Mouse (Mus musculus): ENCODE data around the gene Tspoap1.

Tspoap1 gene

DNA sequence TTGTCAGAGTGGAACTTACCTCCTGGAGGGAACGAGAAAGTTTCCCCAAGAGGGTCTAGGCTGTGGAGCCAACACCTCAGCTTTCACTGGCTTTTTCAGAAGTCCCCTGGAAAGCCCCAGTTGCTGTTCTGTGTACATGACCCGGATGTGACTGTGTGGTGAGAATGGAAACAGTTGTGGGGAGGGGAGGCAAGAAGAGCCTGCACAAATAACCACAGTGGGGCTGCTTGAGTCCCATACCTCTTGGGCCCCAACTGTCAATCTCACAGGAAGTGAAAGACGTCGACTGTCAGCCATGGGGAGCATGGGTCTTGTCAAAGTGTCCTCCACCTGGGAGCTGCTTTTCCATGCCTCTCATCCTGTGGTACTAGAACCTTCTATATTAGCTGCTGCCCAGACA is 15.4 kb upstream of the Tspoap1 start:
- in situ Hi-C loops (cut with MboI; ENCODE audit: low sequenced_read_pairs), result no loop called here

DNA sequence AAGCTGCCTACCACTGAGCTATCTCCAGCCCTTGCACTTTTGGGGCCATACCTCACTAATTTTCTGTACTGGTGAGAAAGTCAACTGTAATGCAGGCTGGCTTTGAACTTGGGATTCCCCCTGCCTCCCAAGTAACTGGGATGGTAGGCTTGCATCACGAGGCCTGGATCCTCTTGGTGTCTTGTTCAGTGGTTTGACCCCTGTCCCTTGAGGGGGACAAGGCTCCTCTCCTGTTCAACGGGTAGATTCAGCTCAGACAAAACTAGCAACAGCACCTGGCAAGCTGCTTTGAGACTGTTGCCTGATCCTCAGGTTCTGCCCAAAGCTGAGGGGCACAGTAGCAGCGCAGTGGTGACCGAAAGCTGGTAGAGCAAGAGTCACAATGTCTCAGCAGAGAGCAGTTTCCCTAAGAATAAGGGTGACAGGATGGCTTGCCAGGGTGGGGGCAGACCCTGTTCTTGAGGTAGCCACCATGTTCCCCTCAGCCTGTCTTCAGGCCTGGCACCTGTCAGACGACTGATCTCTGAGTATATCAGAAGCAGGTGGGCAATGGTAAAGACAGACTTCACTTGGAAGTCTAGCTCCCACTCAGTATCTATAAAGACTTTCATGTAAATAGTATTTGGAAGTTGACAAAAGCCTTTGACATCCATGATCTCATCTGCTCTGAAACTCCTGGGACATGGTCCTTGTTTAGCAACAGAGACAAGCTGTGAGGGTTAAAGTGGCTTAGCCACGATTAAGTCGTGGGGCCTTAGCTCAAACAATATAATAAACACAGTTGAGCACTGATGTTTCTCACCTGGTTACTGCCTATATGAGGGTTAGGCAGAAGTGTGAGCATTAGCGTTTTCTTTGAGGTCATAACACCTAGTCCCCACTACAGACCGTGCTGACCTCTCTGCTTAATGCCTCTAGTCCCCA is 14.4 kb upstream of the Tspoap1 start:
- in situ Hi-C loops (cut with MboI; ENCODE audit: low sequenced_read_pairs), result no loop called here

DNA sequence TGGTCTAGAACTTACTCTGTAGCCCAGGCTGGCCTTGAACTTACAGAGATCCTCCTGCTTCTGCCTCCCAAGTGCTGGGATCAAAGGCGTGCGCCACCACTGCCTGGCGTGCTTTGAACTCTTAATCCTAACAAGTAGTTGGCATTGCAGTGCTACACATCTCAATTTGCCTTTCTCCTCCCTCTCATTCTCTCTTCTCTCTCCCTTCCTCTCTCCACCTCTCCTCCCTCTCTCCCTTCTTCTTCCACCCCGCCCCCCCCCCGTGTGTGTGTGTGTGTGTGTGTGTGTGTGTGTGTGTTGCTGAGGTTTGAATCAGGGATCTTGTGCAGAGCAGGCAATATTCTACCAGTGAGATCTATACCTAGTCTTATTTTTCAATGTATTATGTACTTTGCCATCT is 13.0 kb upstream of the Tspoap1 start:
- in situ Hi-C loops (cut with MboI; ENCODE audit: low sequenced_read_pairs), result no loop called here

DNA sequence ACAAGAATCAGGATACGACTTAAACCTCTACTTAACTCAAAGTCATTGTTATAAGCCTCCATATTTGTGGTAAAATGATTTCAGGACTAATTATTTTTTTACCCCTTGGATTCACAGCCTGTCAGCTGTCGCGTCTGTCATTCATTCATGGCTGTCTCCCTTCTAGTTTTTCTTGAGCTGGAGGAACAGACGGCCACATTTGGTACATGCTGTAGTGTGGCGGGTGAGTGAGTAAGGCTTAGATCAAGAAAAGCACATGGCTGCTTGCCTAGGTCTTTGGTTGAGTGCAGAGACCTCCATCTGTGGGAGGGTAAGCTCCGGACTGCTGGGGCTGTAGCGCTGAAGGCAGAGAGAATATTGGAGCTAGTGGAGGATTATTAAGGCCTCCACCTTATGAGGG is 12.6 kb upstream of the Tspoap1 start:
- in situ Hi-C loops (cut with MboI; ENCODE audit: low sequenced_read_pairs), result no loop called here

DNA sequence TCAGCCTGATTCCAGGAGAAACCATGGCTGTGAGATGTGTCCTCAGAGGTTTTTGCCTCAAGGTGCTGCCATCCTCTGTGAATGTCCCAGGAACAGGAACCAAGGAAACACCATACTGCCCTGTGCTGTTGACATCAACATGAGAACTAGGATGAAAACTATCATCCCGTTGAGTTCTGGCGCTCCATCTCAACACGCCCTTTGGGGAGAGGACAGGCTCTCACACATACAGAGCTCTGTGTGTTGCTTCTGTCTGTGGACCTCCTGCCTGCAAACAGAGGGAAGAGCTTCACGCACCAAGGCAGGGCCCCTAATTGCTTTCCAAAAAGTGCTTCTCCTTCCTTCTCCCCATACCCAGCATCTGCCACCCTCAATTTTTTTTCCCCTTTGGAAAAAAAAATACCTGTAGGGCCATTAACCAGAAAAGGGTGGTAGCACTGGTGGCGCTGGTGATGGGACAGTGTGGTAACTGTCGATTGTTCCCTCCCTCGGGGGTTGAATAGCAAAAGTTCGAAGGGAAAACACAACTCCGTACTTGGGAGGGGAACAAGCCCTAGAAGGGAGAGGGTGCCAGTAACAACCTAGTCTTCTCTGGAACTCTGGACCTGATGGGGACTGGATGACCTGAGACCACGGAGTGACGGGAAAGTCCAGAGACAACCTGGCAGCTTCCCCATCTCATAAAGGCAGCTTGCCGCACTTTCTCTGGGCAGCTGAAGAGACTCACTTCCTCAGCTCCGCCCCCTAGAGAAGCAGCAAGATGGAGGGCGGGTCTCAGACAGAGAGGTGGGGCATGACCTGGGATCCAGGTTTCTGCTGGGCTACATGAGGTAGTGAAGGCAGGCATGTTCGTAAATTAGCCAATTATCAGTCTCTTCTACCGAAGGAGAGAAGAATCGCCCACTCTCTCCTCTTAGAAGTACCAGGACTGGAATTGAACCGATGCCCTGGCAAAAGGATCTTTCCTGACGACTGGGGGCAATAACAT is 11.9 kb upstream of the Tspoap1 start:
- in situ Hi-C loops (cut with MboI; ENCODE audit: low sequenced_read_pairs), result no loop called here

DNA sequence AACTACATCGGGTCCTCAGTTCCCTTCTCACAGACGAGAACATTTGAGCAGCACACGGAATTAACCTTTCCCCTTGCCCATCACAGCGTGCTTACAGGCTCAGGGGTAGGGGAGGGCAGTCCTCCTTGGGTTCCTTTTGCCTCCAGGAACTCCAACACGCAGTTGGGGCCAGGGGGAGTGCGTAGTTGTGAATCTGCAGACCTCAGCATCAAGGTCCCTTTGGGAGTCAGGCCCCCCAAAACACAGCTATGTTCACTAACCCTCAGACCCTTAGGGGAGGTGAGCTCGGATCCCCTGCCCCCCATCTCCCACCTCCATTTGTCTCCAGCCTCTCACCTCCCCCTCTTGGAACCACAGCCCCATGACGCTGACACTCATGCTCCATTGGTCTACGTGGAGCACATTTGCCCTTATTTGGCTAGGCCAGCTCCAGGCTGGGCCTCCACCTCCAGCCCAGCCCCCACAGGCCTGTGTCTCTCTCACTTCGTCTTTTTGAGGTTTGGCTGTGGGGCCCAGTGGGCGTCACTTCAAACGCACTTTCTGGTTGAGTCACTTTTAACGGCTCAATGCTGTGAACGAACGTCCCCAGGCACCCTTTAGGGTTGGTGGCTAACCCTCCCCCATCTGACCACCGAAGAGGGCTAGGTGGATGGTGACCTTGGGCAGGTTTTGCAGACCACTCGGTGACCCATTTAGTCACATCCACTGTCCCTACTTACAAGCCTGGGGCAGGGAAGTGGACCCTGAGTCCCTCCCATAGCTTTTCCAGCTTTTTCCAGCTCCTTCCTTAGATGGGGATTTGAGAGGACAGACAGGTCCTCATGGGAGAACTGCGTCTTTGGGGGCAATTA is 10.9 kb upstream of the Tspoap1 start:
- in situ Hi-C loops (cut with MboI; ENCODE audit: low sequenced_read_pairs), result loop anchor here (10.0 kb wide), 1 partner anchor 85 kb away; the partner anchor contains the start of gene Rnf43

DNA sequence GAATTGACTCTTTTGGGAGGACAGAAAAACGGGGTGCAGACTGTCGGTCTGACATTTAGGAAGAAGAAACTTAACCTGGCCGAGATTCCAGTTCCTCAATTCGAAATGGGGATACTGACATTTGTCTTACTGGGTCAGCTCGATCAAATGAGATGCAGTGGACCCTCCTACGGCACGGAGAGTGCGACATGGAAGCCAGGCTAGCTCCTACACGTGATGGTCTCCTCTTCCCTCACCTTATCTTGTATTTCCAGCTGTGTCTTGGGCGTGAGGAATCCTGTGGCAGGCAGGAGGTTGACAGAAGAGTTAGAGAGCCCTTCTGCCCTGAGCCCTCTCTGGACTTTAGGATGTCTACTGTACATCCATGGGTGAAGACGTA is 10.3 kb upstream of the Tspoap1 start:
- in situ Hi-C loops (cut with MboI; ENCODE audit: low sequenced_read_pairs), result loop anchor here (10.0 kb wide), 1 partner anchor 85 kb away; the partner anchor contains the start of gene Rnf43

DNA sequence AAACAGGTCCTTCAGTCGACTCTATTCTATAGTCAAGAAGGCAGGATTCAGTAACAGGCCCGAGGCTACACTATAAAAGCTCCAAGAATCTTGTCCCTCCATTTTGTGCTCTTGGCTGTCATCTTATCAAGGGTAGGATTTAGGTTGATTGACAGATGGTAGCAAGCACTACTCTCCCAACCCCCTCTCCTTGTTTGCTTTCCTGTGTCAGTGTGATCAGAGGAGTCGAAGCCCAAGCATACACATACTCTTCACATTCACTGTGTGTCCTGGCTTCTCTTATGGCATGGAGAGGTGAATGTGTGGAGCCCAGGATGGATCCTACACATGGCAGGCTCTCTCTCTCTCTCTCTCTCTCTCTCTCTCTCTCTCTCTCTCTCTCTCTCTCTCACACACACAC is 9.8 kb upstream of the Tspoap1 start:
- in situ Hi-C loops (cut with MboI; ENCODE audit: low sequenced_read_pairs), result loop anchor here (10.0 kb wide), 1 partner anchor 86 kb away; the partner anchor contains the start of gene Rnf43

DNA sequence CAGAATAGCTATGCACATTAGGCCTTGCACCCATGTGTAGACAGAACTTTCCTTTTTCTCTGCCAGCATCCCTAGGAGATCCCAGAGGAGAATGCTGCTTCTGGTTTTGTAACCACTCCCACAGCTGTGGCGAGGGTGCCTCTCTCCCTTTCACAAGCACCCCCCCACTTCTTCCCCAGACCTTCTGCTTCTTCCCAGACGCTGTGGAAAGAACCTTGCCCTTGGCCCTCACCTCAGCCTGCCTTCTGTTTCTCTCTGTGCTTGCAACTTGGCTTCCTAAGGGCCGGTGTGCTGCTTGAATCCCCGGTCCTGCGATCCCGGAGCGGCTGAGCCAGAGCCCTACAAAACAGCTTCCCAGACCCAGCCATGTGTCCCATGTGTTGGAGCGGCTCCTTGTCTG is 9.3 kb upstream of the Tspoap1 start:
- in situ Hi-C loops (cut with MboI; ENCODE audit: low sequenced_read_pairs), result loop anchor here (10.0 kb wide), 1 partner anchor 86 kb away; the partner anchor contains the start of gene Rnf43

DNA sequence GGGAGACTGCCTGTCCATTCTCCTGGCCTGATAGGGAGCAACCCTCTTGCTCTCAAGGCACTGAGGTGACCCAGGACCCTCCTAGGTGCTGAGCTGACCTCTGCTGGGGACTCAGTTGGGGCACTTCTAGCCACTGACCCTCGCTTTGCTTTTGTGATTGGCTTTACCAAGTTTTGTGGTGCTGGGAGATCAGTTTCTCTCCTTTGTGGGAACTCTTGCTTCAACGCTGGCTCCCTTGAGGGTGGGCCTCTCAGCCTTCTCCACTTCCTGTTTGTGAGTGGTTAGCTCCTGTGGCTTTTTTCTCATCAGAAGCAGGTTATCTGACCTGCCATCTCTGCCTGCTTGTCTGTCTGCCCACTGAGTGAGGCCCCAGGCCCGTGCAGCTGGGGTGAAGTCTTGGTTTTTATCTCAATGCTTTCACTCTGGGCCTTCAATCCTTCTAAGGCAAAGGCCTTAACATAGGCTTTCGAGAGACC is 8.8 kb upstream of the Tspoap1 start:
- in situ Hi-C loops (cut with MboI; ENCODE audit: low sequenced_read_pairs), result loop anchor here (10.0 kb wide), 1 partner anchor 87 kb away; the partner anchor contains the start of gene Rnf43

DNA sequence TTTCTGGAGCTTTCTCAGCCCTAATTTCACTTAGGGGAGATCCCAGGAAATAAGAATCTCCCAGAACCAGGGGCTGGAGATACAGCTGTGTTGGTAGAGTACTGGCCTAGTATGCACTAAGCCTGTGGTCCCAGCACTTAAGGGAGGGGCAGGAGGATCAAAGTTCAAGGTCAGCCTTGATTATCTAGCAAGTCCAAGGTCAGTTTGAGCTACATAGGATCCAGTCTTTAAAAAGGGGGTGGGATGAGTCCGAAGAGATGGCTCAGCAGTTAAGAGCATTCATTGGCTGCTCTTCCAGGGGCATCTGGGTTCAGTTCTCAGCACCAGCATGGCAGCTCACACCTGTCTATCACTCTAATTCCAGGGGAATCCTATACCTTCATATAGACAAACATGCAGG is 8.0 kb upstream of the Tspoap1 start:
- in situ Hi-C loops (cut with MboI; ENCODE audit: low sequenced_read_pairs), result loop anchor here (10.0 kb wide), 1 partner anchor 88 kb away; the partner anchor contains the start of gene Rnf43

DNA sequence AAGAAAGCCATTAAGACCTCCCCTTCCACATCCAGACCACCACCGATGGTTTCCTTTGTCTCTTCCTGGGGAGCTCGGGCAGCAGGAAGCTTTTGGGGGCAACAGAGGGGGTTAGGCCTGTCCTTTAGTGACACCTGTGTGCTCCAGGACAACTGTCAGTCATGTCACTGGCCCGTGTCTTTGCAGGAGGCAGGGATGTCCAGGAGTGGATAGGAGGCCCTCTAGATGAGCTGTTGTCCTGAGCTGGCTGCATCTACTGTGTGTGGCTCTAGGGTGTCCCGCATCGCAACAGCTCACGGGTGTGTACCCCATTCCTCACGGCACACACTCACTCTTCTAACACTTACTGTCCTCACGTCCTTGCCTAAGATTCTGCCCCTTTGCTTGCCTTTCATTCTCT is 7.1 kb upstream of the Tspoap1 start:
- in situ Hi-C loops (cut with MboI; ENCODE audit: low sequenced_read_pairs), result loop anchor here (10.0 kb wide), 1 partner anchor 88 kb away; the partner anchor contains the start of gene Rnf43

DNA sequence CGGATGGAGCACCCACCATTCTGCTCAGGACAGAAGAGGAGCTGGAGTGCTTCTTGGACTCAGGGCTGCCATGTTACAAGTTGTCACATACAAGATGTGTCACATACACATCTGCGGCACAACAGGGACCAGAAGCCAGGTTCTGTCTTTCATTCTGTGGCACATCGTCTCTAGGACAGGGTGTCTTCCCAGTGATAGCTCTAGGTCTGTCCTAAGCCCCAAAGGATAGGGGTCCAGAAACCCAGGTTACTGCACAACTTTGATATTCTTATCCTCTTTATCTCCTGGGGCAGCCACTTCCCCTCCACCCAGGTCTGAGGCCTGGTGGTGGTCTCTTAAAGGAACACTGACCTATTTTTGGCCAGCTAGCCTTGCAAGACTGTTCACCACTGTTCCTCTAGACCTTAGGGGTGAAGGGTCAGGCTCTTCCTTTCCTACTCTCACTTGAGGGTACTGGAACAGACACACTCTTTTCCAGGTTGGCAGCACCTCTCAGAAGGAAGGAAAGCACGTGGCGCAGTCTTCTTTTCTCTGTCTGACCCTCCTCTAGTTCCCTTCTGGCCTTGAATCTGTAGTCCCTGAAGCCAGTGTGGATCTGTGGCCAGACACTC is 6.3 kb upstream of the Tspoap1 start:
- in situ Hi-C loops (cut with MboI; ENCODE audit: low sequenced_read_pairs), result loop anchor here (10.0 kb wide), 1 partner anchor 89 kb away; the partner anchor contains the start of gene Rnf43

DNA sequence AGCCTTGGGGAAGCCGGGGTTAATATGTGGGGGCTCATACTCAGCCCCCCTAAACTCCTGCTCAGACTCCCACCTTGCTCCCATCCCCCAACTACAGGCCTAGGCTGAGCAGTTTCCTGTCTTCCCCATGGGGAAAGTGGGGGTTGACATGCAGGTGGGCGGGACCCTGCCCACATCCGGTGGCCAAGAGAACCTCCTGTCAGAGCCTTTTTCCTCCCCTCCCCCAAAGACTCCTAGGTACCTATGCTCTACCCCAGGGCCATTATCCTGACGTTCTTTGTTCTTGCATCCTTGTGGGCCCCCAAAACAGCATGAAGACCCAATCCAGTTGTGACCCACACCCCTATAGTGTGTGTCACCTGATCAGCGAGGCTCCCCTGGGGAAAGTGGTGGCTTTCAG is 5.7 kb upstream of the Tspoap1 start:
- in situ Hi-C loops (cut with MboI; ENCODE audit: low sequenced_read_pairs), result loop anchor here (10.0 kb wide), 1 partner anchor 90 kb away; the partner anchor contains the start of gene Rnf43

DNA sequence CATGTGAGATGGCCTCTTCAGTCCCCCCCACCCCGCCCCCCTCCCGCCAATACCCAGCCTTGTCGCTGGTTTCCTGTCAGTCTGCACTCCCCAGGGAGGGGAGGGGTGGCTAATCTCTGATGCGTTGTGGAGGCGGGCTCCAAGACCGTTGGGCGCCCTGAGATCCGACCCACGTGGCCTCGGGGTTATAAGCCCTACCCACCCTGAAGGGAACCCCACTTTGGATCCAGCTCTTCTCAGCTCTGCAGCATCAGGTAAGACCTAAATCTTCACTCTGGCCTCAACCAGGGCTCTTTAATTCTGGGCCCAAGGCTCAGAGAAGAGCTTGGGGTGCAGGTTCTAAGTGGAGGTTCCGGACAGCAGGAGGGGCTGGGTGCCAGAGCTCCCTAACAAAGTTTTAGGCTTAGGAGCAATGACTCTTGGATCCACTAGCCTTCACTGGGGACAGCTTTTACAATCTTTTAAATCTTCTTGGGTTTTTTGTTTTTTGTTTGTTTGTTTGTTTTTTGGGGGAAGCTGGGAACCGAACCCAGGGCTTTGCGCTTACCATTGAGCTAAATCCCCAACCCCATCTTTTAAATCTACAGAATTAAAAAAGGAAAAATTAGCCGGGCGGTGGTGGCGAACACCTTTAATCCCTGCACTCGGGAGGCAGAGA is 4.9 kb upstream of the Tspoap1 start:
- in situ Hi-C loops (cut with MboI; ENCODE audit: low sequenced_read_pairs), result loop anchor here (10.0 kb wide), 1 partner anchor 91 kb away; the partner anchor contains the start of gene Rnf43

DNA sequence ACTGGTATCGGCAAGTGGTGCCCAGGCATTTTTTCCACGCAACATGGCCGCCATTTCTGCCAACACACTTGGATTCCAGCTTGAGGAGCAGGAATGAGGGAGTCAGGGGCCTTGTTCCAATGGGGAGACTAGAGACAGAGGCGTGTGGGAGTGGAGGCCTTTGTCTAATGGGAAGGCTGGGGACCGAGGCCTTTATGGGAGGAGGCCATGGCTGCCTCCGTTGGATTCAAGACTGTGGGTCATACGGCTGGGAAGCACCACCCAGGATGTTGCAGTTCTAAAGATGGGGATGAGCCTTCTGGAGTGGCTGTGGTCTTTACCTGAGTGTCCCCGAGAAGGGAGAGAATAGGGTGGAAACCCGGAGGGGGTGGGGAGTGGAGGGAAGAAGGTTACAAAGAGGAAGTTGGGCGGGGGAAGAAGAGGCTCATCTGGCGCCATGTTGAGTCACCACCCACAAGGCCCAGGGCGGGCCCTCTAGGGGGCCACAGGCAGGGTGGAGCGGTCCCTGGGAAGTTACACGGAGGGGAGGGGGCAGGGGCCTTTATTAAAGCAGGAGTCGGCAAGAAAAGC is 4.0 kb upstream of the Tspoap1 start:
- in situ Hi-C loops (cut with MboI; ENCODE audit: low sequenced_read_pairs), result loop anchor here (10.0 kb wide), 1 partner anchor 92 kb away; the partner anchor contains the start of gene Rnf43

DNA sequence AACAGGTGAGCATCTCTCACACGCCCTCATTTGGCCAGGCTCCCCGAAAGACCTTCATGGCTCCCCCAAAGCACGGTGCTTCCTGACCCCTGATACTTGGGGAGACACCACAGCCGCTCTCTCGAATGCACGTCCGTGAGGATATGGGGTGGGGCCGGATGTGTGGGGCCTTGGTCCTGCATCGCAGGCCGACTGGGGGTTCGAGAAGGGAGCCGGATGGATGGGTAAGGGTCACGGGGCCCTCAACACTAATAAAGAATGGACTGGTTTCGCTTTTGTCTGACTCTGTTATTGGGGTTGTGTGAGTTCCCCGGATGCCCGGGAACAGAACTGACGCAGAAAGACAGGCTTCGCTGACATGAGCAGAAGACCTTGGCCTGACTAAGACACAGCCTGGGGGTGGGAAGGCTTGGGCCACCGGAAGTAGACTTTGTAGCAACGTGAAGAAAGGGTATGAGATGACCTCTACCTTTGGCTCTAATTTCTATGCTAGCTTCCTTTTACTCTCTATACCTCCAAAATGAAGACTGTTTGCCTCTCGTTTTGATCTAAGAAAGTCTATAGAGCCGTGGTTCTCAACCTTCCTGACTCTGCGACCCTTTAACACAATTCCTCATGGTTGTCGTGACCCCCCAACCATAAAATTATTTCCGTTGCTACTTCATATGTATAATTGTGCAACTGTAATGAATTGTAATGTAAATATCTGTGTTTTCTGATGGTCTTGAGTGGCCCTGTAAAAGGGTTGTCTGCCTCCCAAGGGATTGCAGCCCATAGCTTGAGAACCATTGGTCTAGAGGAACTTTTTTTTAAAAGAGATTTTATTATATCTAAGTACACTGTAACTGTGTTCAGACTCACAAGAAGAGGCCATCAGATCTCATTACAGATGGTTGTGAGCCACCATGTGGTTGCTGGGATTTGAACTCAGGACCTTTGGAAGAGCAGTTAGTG is 3.1 kb upstream of the Tspoap1 start:
- in situ Hi-C loops (cut with MboI; ENCODE audit: low sequenced_read_pairs), result loop anchor here (10.0 kb wide), 1 partner anchor 92 kb away; the partner anchor contains the start of gene Rnf43
